Mouse (Mus musculus) testis, adult 2 months (tissue): ENCODE data around the gene Slc16a13. TPM values are rescaled to one million over a fixed set of nuclear protein-coding genes. Genes with fewer than 3 reads are reported as not detected.

Experiments used
- H3K27ac ChIP-seq: fragments of 200-500 bp; 2 replicates; pipeline ENCODE4 v1.5.1; 2012; ENCODE audit warnings: low read depth, low read length; ENCODE audit not compliant: control insufficient read depth, insufficient read depth
- H3K27me3 ChIP-seq: fragments of 200-500 bp; 2 replicates; pipeline ENCODE4 v1.6.1; 2012; ENCODE audit warnings: mild to moderate bottlenecking, low read length, moderate library complexity; ENCODE audit not compliant: control insufficient read depth, insufficient read depth
- H3K36me3 ChIP-seq: fragments of 200-500 bp; 2 replicates; pipeline ENCODE4 v1.6.1; 2012; ENCODE audit warnings: mild to moderate bottlenecking, low read length; ENCODE audit not compliant: control insufficient read depth, insufficient read depth
- H3K4me1 ChIP-seq: fragments of 200-500 bp; 2 replicates; pipeline ENCODE4 v1.6.1; 2012; ENCODE audit warnings: low read length; ENCODE audit not compliant: control insufficient read depth, insufficient read depth
- H3K4me3 ChIP-seq: fragments of 200-500 bp; 2 replicates; pipeline ENCODE4 v1.5.1; 2012; ENCODE audit warnings: low read depth, mild to moderate bottlenecking, low read length, moderate library complexity, mixed read lengths; ENCODE audit not compliant: control insufficient read depth
- CTCF ChIP-seq: fragments of 200-500 bp; IDR thresholded peaks from 2 replicates; pipeline ENCODE4 v1.5.1; 2012; ENCODE audit warnings: low read depth, mild to moderate bottlenecking, inconsistent platforms, low read length, moderate library complexity; ENCODE audit not compliant: control insufficient read depth, insufficient read depth, insufficient replicate concordance
- POLR2A ChIP-seq: fragments of 200-500 bp; IDR thresholded peaks from 2 replicates; pipeline ENCODE4 v1.6.1; 2012; ENCODE audit warnings: low read depth, mild to moderate bottlenecking, inconsistent platforms, low read length, moderate library complexity; ENCODE audit not compliant: control insufficient read depth
- polyA plus RNA-seq: library from polyadenylated mRNA; depleted of rRNA; stranded (reverse); fragments of >200 nt; gene quantifications from 2 replicates; pipeline ENCODE4 v1.2.3, GENCODE M21; 2012; rRNA removed

Slc16a13 gene
- polyA plus RNA-seq, 1 experiment, result 3.3 TPM

DNA sequence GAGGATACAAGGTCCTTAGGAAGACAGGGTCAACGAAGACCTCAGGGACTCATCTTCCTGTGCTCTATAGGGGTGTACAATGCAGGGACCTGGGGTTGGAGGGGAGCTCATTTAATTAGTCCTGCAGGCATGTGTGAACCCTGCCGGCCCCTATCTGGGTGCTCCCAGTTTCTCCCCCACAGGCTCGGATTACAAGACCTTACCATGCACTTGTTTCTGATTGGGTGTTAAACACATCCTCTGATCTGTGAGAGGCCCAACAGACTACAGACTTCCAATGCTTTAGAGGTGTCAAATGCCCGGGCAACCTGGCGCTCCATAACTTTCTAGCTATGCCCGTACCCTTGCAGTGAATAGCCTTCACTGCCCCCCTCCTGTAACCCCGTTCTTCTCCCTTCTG lies 52.7 kb downstream of the Slc16a13 start:
- H3K36me3 ChIP-seq, result no peaks in the 10 kb centered on the region
- H3K27me3 ChIP-seq, result no peaks in the 10 kb centered on the region
- H3K27ac ChIP-seq, result no peak overlapping the region
- TF ChIP-seq CTCF (no peak), POLR2A (no peak)
- H3K4me1 ChIP-seq, result peaks cover 6% of the 10 kb centered on the region
- H3K4me3 ChIP-seq, result no peak overlapping the region

Other genes starting within 250 kb of the Slc16a13 start
- gene Ctdnep1, start 239.9 kb downstream of the Slc16a13 start, polyA plus RNA-seq, result 120 and 137 TPM in 2 replicates
- gene Elp5, start 238.5 kb downstream of the Slc16a13 start, polyA plus RNA-seq, result 225 and 226 TPM in 2 replicates
- 659 and 826 TPM in 2 replicates for gene Gabarap, start 229.9 kb downstream of the Slc16a13 start, polyA plus RNA-seq
- 19.0 and 21.2 TPM in 2 replicates for gene Phf23, start 225.3 kb downstream of the Slc16a13 start, polyA plus RNA-seq
- gene Dvl2, start 220.5 kb downstream of the Slc16a13 start, polyA plus RNA-seq, result 15.2 and 16.4 TPM in 2 replicates
- gene Acadvl, start 205.7 kb downstream of the Slc16a13 start, polyA plus RNA-seq, result 20.6 and 20.9 TPM in 2 replicates
- 5.6 and 6.5 TPM in 2 replicates for gene Dlg4, start 204.1 kb downstream of the Slc16a13 start, polyA plus RNA-seq
- gene Asgr1, start 167.0 kb downstream of the Slc16a13 start, polyA plus RNA-seq, result 1.00 and 1.4 TPM in 2 replicates
- 0.18 and 0.58 TPM in 2 replicates for gene Asgr2, start 128.4 kb downstream of the Slc16a13 start, polyA plus RNA-seq
- gene Mgl2, start 90.7 kb downstream of the Slc16a13 start, polyA plus RNA-seq, result 0.91 and 1.4 TPM in 2 replicates
- 1.7 and 2.0 TPM in 2 replicates for gene Clec10a, start 64.9 kb downstream of the Slc16a13 start, polyA plus RNA-seq
- 2.3 and 3.0 TPM in 2 replicates for gene Slc16a11, start 8.3 kb downstream of the Slc16a13 start, polyA plus RNA-seq
- 1.9 and 2.3 TPM in 2 replicates for gene Bcl6b, start 8.7 kb upstream of the Slc16a13 start, polyA plus RNA-seq
- gene 0610010K14Rik, start 16.9 kb upstream of the Slc16a13 start, polyA plus RNA-seq, result 26.6 and 27.7 TPM in 2 replicates
- gene Gm21988, start 18.8 kb upstream of the Slc16a13 start, polyA plus RNA-seq, result 3.4 and 3.7 TPM in 2 replicates
- 112 and 119 TPM in 2 replicates for gene Rnasek, start 18.8 kb upstream of the Slc16a13 start, polyA plus RNA-seq
- 4.2 and 4.8 TPM in 2 replicates for gene Alox12, start 34.3 kb upstream of the Slc16a13 start, polyA plus RNA-seq
- 0.12 TPM in 1 of 2 replicates, not detected in the other for gene Alox12e, start 101.6 kb upstream of the Slc16a13 start, polyA plus RNA-seq
- 0.52 and 1.3 TPM in 2 replicates for gene Alox15, start 131.0 kb upstream of the Slc16a13 start, polyA plus RNA-seq
- gene Pelp1, start 189.0 kb upstream of the Slc16a13 start, polyA plus RNA-seq, result 36.7 and 38.4 TPM in 2 replicates
- 8.9 and 10.6 TPM in 2 replicates for gene Arrb2, start 211.6 kb upstream of the Slc16a13 start, polyA plus RNA-seq
- 8.3 and 10.2 TPM in 2 replicates for gene Med11, start 230.9 kb upstream of the Slc16a13 start, polyA plus RNA-seq
- gene Zmynd15, start 238.4 kb upstream of the Slc16a13 start, polyA plus RNA-seq, result 186 and 201 TPM in 2 replicates
- gene Cxcl16, start 238.9 kb upstream of the Slc16a13 start, polyA plus RNA-seq, result 3.2 and 3.9 TPM in 2 replicates